Mouse (Mus musculus) heart, adult 2 months (tissue): ENCODE measurements around the gene Gstm5.

ENCODE experiments used
- CTCF ChIP-seq: fragments of 200-600 bp; IDR thresholded peaks from 2 replicates; pipeline ENCODE4 v1.8.1; 2022; ENCODE audit warnings: antibody characterized with exemption, mild to moderate bottlenecking, moderate library complexity
- EP300 ChIP-seq: fragments of 200-500 bp; IDR thresholded peaks from 2 replicates; pipeline ENCODE4 v1.6.1; 2011; ENCODE audit warnings: low read depth, low read length, control low read depth; ENCODE audit not compliant: insufficient read depth
- POLR2A ChIP-seq: fragments of 200-500 bp; IDR thresholded peaks from 2 replicates; pipeline ENCODE4 v1.6.1; 2011; ENCODE audit warnings: mild to moderate bottlenecking, low read depth, low read length, control low read depth; ENCODE audit not compliant: insufficient read depth

- no peak for TF ChIP-seq EP300
- TF ChIP-seq CTCF: no peak
- TF ChIP-seq POLR2A: no peak
These were observed 30.1 kb upstream of the Gstm5 start for GRCm38 (mm10) chr3:107865364-107866091.
